ENCODE assay signal across 10 mouse cellular contexts in the genomic region with DNA sequence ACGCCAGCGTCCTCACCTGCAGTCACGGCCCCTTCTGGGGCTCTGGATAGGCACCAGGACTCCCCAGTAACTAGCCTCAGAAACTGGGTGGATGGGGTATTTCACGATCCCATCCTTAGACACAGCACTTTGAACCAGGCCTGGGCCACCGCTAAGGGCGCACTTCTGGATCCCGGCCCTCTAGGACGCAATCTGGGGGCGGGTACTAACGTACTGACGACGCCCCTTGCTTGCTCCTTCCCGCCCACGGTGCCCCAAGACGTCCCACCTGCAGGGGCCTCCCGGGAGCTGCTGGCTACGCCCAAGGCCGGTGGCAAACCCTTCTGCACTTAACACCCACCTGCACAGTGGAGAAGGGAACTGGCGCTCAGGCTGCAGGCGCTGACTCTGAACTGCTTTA. TPM values are rescaled to one million over a fixed set of nuclear protein-coding genes. Genes with fewer than 3 reads are reported as not detected.
DNase-seq lines count a peak whose midpoint lies in the region; ATAC-seq lines count a peak whose summit lies in the region.
"Had no signal": no experiment of that assay in that cellular context is flagged by ENCODE, and none has a peak within 500 bp of the region (broad histone marks: within the 10 kb centered on the region; RNA-seq: fewer than 3 reads in every experiment).

No protein-coding gene starts in this region.

- no peak overlapping the region for H3K27ac ChIP-seq in forebrain, embryonic 11.5 days (ENCODE audit: low read depth, low read length)
- no peak overlapping the region for H3K27ac ChIP-seq in forebrain, embryonic 13.5 days
- no peak overlapping the region for H3K27ac ChIP-seq in lung, embryonic 16.5 days (ENCODE audit: low read length)
- no peak overlapping the region for H3K27ac ChIP-seq in hindbrain, embryonic 12.5 days
- H3K27ac ChIP-seq: gastrocnemius, adult 2 months had no signal

- no peak overlapping the region for H3K4me3 ChIP-seq in forebrain, embryonic 11.5 days (ENCODE audit: low read depth, low read length)
- no peak overlapping the region for H3K4me3 ChIP-seq in forebrain, embryonic 13.5 days
- H3K4me3 ChIP-seq in lung, embryonic 16.5 days (ENCODE audit: low read length) = no peak overlapping the region; the same call in 1 of the 2 replicates
- no peak overlapping the region for H3K4me3 ChIP-seq in hindbrain, embryonic 12.5 days
- H3K4me3 ChIP-seq: gastrocnemius, adult 2 months had no signal

- no peak overlapping the region for H3K4me2 ChIP-seq in forebrain, embryonic 11.5 days (ENCODE audit: low read depth, low read length, severe bottlenecking)
- no peak overlapping the region for H3K4me2 ChIP-seq in forebrain, embryonic 13.5 days
- peak overlapping the region; percentile 4 for H3K4me2 ChIP-seq in lung, embryonic 16.5 days (ENCODE audit: low read depth, low read length)
- H3K4me2 ChIP-seq in hindbrain, embryonic 12.5 days (replicated peaks) = peak overlapping the region; percentile 17

- ATAC-seq in forebrain, embryonic 11.5 days (replicated peaks; ENCODE audit: low FRiP score) = no peak
- ATAC-seq in forebrain, embryonic 13.5 days = no peak
- peak; percentile 85 for ATAC-seq in lung, embryonic 16.5 days (ENCODE audit: low read depth)
- ATAC-seq in hindbrain, embryonic 12.5 days (ENCODE audit: low FRiP score) = no peak

- H3K27me3 ChIP-seq in forebrain, embryonic 11.5 days (ENCODE audit: control insufficient read depth, insufficient read depth, low read length) = peaks cover 99% of the 10 kb centered on the region
- peaks cover 99% of the 10 kb centered on the region for H3K27me3 ChIP-seq in forebrain, embryonic 13.5 days
- peaks cover 98% of the 10 kb centered on the region for H3K27me3 ChIP-seq in lung, embryonic 16.5 days (ENCODE audit: control insufficient read depth, insufficient read depth, low read depth, low read length)
- H3K27me3 ChIP-seq in hindbrain, embryonic 12.5 days = peaks cover 99% of the 10 kb centered on the region

- no peak overlapping the region for H3K9ac ChIP-seq in forebrain, embryonic 11.5 days (ENCODE audit: low read length)
- no peak overlapping the region for H3K9ac ChIP-seq in forebrain, embryonic 13.5 days
- H3K9ac ChIP-seq in lung, embryonic 16.5 days (ENCODE audit: low read length) = no peak overlapping the region
- no peak overlapping the region for H3K9ac ChIP-seq in hindbrain, embryonic 12.5 days

- H3K36me3 ChIP-seq in forebrain, embryonic 11.5 days (ENCODE audit: control insufficient read depth, insufficient read depth, low read length) = no peaks in the 10 kb centered on the region
- no peaks in the 10 kb centered on the region for H3K36me3 ChIP-seq in forebrain, embryonic 13.5 days (ENCODE audit: poor library complexity, severe bottlenecking)
- H3K36me3 ChIP-seq in lung, embryonic 16.5 days (ENCODE audit: control insufficient read depth, insufficient read depth, low read length) = no peaks in the 10 kb centered on the region
- no peaks in the 10 kb centered on the region for H3K36me3 ChIP-seq in hindbrain, embryonic 12.5 days

- under 1% methylated on average over 20 of the region's 20 CpGs for WGBS in forebrain, embryonic 11.5 days
- WGBS in forebrain, embryonic 13.5 days = 1% methylated on average over 20 of the region's 20 CpGs
- 2% methylated on average over 20 of the region's 20 CpGs for WGBS in lung, embryonic 16.5 days
- 2% methylated on average over 20 of the region's 20 CpGs for WGBS in hindbrain, embryonic 12.5 days

- peaks cover 8% of the 10 kb centered on the region; the same call in 1 of the 2 replicates for H3K4me1 ChIP-seq in forebrain, embryonic 11.5 days (replicated peaks; ENCODE audit: control insufficient read depth, insufficient read depth, low read length)
- H3K4me1 ChIP-seq in forebrain, embryonic 13.5 days = peaks cover 39% of the 10 kb centered on the region
- peaks cover 13% of the 10 kb centered on the region for H3K4me1 ChIP-seq in lung, embryonic 16.5 days (replicated peaks; ENCODE audit: control insufficient read depth, insufficient read depth, low read length)
- peaks cover 52% of the 10 kb centered on the region for H3K4me1 ChIP-seq in hindbrain, embryonic 12.5 days

- DNase-seq in forebrain, embryonic 11.5 days (ENCODE audit: low spot score) = peak; percentile 65
- DNase-seq in lung, postnatal 25 days (ENCODE audit: low spot score) = no peak
- DNase-seq in retina, postnatal 1 day = peak; percentile 50
- no peak for DNase-seq in spleen, postnatal 10 days (ENCODE audit: low spot score in 2 of 2)
- no peak for DNase-seq in B cell, adult 2 months
- DNase-seq: gastrocnemius, adult 2 months had no signal

- H3K9me3 ChIP-seq in forebrain, embryonic 11.5 days (ENCODE audit: control insufficient read depth, low read length) = no peaks in the 10 kb centered on the region
- H3K9me3 ChIP-seq in forebrain, embryonic 13.5 days (replicated peaks) = no peaks in the 10 kb centered on the region
- H3K9me3 ChIP-seq in lung, embryonic 16.5 days (ENCODE audit: control insufficient read depth, low read length) = no peaks in the 10 kb centered on the region
- H3K9me3 ChIP-seq in hindbrain, embryonic 12.5 days (replicated peaks) = no peaks in the 10 kb centered on the region

RNA-seq across cellular contexts. Expression of a gene that starts 8.4 kb away (rescaled TPM):
- polyA plus RNA-seq in forebrain, embryonic 11.5 days (2014; fragmentation: Nextera tagmentation; extraction: Ambion mirVana) = 1.2 and 1.8 TPM in 2 replicates
- polyA plus RNA-seq in forebrain, embryonic 13.5 days (2015; fragmentation: Nextera tagmentation; extraction: Ambion mirVana) = not detected in 2 replicates
- polyA plus RNA-seq in lung, embryonic 16.5 days (2015; fragmentation: Nextera tagmentation; extraction: Ambion mirVana) = 0.20 TPM in 1 of 2 replicates, not detected in the other
- polyA plus RNA-seq in hindbrain, embryonic 12.5 days (2016; fragmentation: Nextera tagmentation; extraction: Ambion mirVana) = 7.6 and 8.7 TPM in 2 replicates
- polyA plus RNA-seq: liver, embryonic 16.5 days had no signal

RNA-seq across cellular contexts. Expression of a gene that starts 59.6 kb away (rescaled TPM):
- 116 and 119 TPM in 2 replicates for polyA plus RNA-seq in forebrain, embryonic 11.5 days (2014; fragmentation: Nextera tagmentation; extraction: Ambion mirVana)
- 114 and 115 TPM in 2 replicates for polyA plus RNA-seq in forebrain, embryonic 13.5 days (2015; fragmentation: Nextera tagmentation; extraction: Ambion mirVana)
- polyA plus RNA-seq in lung, embryonic 16.5 days (2015; fragmentation: Nextera tagmentation; extraction: Ambion mirVana) = 122 and 124 TPM in 2 replicates
- polyA plus RNA-seq in hindbrain, embryonic 12.5 days (2016; fragmentation: Nextera tagmentation; extraction: Ambion mirVana) = 91.8 and 101 TPM in 2 replicates

RNA-seq across cellular contexts. Expression of a gene that starts 59.6 kb away (rescaled TPM):
- polyA plus RNA-seq in forebrain, embryonic 11.5 days (2014; fragmentation: Nextera tagmentation; extraction: Ambion mirVana) = 327 and 340 TPM in 2 replicates
- 386 and 392 TPM in 2 replicates for polyA plus RNA-seq in forebrain, embryonic 13.5 days (2015; fragmentation: Nextera tagmentation; extraction: Ambion mirVana)
- 403 and 405 TPM in 2 replicates for polyA plus RNA-seq in lung, embryonic 16.5 days (2015; fragmentation: Nextera tagmentation; extraction: Ambion mirVana)
- 263 and 312 TPM in 2 replicates for polyA plus RNA-seq in hindbrain, embryonic 12.5 days (2016; fragmentation: Nextera tagmentation; extraction: Ambion mirVana)

Comparison
In these comparisons a context has a peak if more than half of its experiments do, and no peak if none do; other contexts are left out.
1. DNase-seq: peak in forebrain, embryonic 11.5 days (single experiment) and retina, postnatal 1 day (single experiment); none in lung, postnatal 25 days (single experiment), spleen, postnatal 10 days (0 of 2) and B cell, adult 2 months (0 of 2).
2. H3K4me2 ChIP-seq: peak in lung, embryonic 16.5 days (single experiment) and hindbrain, embryonic 12.5 days (single experiment); none in forebrain, embryonic 11.5 days (single experiment) and forebrain, embryonic 13.5 days (single experiment).